Mouse (Mus musculus): ENCODE measurements at regions not wholly inside any gene's neighbourhood (a gene's known extent, or its start where the extent isn't known, plus 50 kb on each side); places are given as distances from the start of the nearest gene placed in this dataset.

DNA sequence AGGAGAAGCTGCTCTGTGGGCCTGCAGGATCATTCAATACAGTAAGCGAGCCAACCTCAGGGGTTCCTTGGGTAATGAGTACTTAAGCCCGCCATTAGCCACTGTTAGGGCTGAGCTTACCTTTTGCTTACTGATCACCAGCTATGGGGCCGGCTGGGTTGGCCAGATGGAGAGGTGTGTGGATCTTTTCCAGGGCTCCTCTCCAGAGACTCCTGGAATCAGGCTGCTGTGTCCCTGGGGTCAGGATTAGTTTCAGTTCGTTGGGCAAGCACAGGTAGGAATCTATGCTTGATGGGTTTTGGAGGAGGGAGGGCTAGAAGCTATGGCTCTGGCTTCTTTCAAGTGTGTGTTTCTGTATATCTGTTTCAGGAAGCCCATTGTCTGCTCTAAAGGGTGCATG is 175.7 kb upstream of the Gjb5 start:
- no peak for DNase-seq (ENCODE audit: low read depth, low spot score)

DNA sequence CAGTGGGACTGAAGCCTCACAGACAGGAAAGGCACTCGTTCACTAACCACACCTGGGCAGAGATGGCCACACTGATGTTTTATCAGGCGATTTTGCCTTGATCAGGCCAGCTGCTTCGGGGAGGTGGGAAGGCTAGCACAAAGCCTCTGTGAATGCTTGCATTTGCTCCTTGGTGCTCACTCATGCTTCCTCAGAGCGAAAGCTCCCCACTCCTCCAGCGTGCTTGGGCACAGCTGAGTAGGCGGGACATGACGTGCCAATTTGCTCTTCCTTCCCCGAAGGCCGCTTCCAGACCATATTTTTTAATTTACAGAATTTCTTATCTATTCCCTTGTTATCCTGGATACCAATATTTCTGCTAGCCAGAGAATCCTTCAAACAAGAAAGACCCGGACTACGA is 172.8 kb upstream of the Gjb5 start:
- no peak for DNase-seq (ENCODE audit: low read depth, low spot score)

GRCm38 (mm10) chr4:127522151-127522550 is 164.2 kb upstream of the Gjb5 start:
- no peak for DNase-seq (ENCODE audit: low read depth, low spot score)

DNA sequence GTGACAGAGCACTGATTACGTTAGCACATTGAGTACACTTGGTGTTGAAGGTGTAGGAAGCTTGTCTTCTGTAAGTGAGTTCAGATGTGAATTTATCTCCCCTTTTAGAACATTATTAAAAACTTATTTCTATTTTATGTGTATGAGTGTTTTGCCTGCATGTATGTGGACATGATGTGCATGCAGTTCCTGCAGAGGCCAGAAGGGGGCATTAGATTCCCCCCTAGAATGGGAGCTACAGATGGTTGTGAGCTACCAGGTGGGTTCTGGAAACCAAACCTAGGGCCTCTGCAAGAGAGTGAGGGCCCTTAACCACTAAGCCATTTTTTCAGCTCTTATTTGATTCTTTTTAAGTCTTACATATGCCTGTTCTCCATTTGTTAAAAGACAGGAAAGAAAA is 160.0 kb upstream of the Gjb5 start:
- DNase-seq (ENCODE audit: low read depth, low spot score): peak; percentile 34

DNA sequence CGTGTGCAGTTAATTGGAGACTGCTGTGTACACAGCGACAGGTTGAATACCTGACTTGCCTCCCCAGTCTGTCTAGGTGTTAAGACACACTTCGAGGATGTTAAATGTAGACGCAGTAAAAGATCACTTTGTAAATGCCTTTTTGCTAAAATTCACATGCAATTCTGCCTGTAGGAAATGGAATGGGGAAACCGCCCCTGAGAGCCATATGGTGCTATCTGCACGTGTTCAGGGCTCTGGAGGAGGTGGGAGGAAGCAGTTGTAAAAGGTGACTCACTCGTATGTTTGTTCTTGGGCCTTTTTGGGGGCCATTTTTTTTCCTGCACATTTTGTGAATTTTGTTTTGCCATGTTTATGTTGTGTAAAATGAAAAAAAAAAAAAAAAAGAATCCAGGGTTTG is 159.6 kb upstream of the Gjb5 start:
- DNase-seq (ENCODE audit: low read depth, low spot score): no peak

DNA sequence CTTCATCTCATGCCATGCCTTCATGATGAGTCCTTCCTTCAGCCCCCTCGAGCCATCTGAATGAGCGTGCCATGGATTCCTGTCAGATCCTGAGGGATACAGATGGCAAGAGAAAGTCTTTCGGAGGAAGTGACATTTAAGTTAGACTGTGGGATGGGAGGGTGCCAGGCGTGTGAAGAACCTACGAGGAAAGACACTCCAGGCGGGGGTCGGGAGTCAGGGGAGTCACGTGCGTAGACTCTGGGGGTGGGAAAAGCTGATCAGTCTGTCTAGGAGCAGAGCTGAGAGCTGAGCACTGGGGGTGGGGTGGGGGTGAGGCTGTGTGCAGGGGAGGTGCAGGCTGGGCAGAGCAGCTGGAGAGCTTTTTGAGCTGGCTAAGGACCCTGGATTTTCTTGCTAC is 152.0 kb upstream of the Gjb5 start:
- DNase-seq (ENCODE audit: low read depth, low spot score): no peak

DNA sequence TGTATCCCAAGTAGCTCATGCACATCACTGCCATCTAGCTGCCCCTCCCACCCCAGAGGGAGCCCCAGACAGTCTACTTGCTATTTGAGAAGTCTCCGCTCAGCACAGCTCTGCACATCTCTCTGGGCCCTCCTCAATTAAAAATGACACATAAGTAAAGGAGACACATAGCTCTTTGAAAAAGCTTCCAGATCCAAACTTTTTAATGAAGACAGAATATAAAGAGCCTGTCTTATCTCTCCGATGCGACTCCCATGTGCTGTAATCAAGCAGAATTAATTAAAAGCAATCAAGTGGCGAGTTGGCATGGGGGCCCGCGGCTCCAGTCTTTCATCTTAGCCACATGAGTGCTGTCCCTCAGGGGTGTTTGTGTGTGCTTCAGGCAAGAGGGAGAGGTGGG is 144.6 kb upstream of the Gjb5 start:
- no peak for DNase-seq (ENCODE audit: low read depth, low spot score)

- DNase-seq (ENCODE audit: low read depth, low spot score): no peak
Measured at GRCm38 (mm10) chr4:127501881-127502280, 143.9 kb upstream of the Gjb5 start.

DNA sequence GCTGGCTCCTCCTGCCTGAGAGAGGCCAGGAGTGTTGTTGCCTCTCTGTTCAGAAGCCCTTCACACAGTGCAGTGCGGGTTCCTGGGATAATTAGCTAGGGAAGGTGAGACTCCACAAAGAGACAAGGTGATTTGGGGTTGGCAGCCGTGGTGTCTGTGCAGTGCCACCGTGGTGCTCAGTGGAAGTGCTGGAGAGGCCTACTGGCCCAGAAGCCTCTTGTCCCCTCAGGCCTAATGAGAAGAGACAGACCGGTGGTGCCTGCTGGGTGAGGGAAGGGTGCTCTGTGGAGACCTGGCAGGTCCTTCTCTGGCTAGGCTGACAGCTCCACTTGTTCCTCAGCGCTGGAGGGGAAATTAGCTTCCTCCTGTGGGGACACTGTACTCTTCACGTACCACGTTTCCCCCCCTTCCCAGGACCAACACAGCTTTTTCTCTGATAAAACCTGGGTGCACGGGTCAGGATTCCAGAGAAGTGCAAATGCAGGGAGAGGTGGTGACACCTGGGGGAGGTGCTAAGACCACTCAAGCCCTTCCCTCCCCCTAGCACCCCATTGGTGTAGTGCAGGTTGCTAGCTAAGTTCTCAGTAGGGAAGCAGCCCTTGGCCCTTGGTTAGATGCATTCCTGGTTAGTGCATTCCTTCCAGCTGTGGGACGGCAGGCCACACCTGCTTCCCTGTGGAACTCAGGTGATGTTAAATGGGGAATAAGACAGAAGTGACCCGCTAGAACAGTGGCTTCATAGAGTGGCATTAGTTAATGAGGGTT is 129.2 kb upstream of the Gjb5 start:
- DNase-seq (ENCODE audit: low read depth, low spot score): peak; percentile 51

DNA sequence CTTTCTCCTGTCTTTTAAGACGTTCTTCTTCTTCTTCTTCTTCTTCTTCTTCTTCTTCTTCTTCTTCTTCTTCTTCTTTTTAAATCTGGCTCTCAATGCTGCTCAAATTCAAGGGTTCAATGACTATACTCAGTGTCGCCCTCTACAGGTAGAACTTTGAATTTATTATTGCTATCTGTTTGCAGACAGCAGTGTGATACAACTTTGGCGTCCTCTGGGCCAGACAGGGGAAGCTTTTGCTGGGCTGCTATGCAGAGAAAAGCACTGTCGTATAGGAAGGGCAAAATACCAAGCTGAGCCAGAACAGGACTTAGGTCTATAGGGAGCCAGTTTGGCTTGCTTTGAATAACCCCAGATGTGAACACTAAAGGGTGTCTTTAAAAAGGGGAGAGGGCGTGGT is 127.3 kb upstream of the Gjb5 start:
- peak; percentile 22 for DNase-seq (ENCODE audit: low read depth, low spot score)

- no peak for DNase-seq (ENCODE audit: low read depth, low spot score)
Measured at GRCm38 (mm10) chr4:127482461-127482860, 124.5 kb upstream of the Gjb5 start.

- DNase-seq (ENCODE audit: low read depth, low spot score): no peak
Measured at GRCm38 (mm10) chr4:127480339-127480738, 122.4 kb upstream of the Gjb5 start.

DNA sequence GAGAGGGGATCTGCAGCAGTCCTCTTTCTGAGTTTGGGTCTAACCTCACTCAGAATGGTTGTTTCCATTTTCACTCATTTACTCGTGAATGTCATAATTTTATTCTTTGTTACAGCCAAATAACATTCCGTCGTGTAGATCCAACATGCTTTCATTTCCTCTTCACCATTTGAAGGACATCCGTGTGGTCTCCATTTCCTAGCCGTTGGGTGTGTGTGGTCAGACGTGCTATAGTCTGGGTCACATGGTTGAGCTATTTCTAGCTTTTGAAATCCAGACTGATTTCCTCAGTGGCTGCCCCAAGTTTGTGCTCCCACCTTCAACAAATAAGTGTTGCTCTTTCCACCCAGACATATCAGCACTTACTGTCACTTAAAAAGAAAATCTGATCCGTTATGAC is 111.9 kb upstream of the Gjb5 start:
- DNase-seq (ENCODE audit: low read depth, low spot score): no peak

GRCm38 (mm10) chr4:127454511-127455119 is 96.6 kb upstream of the Gjb5 start:
- no peak for DNase-seq (ENCODE audit: low read depth, low spot score)

DNA sequence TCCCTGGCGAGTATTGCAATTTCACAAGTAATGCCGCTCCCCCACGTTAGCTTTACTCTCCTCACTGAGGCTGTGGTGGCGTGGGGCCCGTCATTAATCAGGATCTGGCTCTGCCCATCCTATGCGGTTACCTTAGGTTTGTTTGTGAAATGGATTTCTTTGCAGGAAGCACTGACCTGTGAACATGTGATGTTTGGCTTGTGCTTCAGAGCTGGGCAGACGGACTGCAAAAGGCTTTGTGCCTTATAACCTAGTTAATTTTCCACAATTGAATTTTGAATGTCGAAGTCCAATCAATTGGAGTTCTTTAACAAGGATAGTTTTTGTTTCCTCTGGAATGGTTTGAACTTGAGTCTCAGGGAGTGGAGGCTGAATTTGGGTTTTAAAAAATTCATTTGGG is 94.1 kb upstream of the Gjb5 start:
- no peak for DNase-seq (ENCODE audit: low read depth, low spot score)

DNA sequence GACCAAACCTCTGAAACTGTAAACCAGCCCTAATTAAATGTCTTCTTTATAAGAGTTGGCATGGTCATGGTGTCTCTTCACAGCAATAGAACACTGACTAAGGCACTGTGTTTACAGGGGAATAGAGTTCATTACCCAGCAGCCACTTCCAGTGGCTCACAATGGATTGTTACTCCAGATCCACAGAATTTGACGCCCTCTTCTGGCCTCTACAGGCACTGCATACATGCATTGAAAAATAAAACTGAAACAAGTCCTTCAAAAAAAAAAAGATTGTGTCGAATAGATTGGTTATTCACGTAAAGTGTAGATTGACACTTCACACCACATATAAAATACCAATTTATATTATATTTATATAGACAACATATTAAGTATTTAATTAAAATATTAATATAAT is 87.3 kb upstream of the Gjb5 start:
- peak; percentile 31 for DNase-seq (ENCODE audit: low read depth, low spot score)

GRCm38 (mm10) chr4:127444056-127444455 is 86.1 kb upstream of the Gjb5 start:
- DNase-seq (ENCODE audit: low read depth, low spot score): peak; percentile 68

DNA sequence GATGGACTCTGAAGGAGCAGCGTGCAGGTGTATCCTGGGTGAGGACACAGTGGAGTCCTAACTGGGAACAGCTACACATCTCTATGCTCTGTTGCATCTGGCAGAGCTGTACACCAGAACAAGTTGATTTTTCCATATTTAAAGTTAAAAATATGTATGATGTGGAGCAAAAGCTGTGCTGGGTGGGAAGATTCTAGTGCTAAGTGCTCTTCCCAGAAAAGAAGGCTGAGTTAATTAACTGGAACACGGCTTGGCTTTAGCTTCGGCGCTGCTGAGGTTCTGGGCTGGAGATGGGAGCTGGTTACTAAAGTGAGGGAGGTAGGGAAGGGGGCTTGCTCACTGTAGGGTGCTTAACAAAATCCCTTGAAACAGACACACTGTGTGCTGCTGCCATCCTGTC is 84.0 kb upstream of the Gjb5 start:
- DNase-seq (ENCODE audit: low read depth, low spot score): no peak

DNA sequence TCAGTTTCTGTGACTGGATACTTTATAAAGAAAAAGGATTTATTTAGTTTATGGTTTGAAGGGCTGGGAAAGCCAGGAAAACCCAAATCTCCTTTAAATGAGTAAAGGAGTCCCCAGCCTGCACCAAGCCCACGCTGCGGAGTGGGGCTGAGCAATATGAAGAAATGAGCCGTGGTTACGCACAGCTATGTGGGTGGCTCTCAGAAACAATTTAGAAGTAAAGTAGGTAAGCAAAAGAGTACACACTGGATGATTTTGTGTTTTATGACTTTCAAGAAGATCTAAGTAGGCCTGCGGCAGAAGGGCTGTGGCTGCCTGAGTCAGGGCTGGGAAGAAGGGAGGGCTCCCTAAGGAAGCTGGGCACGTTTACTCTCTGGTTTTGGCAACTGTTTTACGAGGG is 82.6 kb upstream of the Gjb5 start:
- no peak for DNase-seq (ENCODE audit: low read depth, low spot score)

DNA sequence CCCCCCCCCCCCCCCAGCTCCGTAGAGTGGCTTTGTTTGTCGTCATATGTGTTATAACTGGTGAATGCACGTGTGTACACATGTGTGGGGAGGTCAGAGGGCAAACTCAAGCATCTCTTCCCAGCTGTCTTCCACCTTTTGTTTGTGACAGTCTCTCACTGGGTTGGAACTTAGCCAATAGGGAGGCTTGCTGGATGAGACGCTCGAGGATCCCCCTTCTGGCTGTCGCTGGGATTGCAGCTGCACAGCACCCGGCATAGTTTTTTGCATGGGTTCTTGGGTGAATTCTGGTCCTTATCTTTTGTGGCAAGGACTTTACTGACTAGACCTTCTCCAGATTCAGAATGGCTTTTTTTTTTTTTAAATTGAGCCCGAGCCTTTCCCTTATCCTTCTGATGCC is 77.1 kb upstream of the Gjb5 start:
- peak; percentile 83 for DNase-seq (ENCODE audit: low read depth, low spot score)

DNA sequence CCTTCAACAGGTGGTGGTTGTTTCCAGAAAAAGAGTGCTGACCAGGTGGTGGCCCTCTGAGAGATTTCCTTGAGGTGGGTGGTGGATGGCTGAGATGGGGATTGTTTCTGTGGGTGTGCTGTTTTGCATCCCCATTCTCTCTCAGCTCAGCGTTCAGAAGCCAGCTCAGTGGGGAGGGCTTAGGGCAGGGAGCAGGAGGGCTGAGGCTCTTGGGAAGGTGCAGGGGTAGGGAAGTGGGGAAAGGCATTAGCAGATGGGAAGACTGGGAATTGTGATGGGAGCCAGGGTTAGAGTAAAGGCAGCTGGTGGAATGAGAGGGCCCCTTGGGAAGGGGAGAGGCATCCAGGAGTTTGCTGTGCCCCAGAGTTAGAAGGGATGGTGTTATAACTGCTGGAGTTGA is 72.3 kb upstream of the Gjb5 start:
- no peak for DNase-seq (ENCODE audit: low read depth, low spot score)

DNA sequence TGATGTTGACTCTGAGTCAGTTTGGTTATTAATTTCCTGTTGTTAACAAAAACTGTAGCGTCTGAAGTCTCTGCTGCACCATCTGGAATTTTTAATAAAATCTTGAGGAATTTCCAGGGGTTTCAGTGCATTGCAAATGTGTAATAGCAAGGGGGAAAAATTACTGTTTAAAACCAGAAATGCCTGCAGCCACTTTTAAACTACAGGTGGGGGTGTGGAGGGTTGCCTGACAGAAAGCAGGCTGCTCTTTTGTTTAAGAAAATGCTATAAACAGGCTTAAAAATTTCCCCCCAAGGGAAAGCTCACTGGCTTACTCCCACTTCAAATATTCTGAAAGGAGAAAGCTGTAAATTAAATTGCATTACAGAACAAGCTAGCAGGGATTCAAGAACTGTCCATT is 71.8 kb upstream of the Gjb5 start:
- DNase-seq (ENCODE audit: low read depth, low spot score): no peak

DNA sequence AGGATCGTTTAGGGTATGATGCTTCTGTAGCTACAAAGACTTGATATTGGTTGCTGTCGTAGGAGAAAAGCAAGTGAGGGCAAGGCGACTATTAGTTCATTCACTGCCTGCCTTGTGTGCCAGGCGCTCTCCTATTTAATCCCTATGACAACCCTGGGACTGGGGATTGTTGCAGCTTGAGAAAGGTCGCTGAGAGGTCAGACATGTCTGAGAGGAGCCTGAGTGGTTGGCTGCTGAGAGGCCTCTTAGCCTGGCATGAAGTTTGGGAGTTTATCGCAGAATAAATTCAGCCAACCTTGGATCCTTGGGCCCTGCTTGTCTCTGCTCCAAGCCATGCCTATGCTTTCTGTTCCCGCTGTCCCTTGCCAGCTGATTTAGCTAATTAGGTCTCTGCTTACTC is 65.9 kb upstream of the Gjb5 start:
- no peak for DNase-seq (ENCODE audit: low read depth, low spot score)
